Mouse (Mus musculus): ENCODE measurements around the gene Olfr16.

- TF ChIP-seq CTCF (IDR thresholded peaks at IDR 0.05; ENCODE audit: borderline replicate concordance, control insufficient read depth, extremely low read depth, insufficient read depth, low read length, poor library complexity), result no peak
- TF ChIP-seq POLR2A (IDR thresholded peaks at IDR 0.05; ENCODE audit: control insufficient read depth, extremely low read depth, insufficient read depth, low read length, poor library complexity), result no peak
Measured at GRCm38 (mm10) chr1:172960452-172960851, 10.2 kb downstream of the Olfr16 start.

Data from thymus, adult 2 months (tissue).